Mouse (Mus musculus) MN1 (cell line): Measurements from ENCODE around the gene Uap1.
A peak's percentile ranks its signal among the peaks of the same experiment; 100 is the strongest.
"Not testable (repeated sequence)": the region's sequence is repeated elsewhere in the genome, so short reads cannot be mapped to it uniquely, and the experiment has no call there.

ENCODE experiments used
- DNase-seq: peaks from one replicate; pipeline ENCODE4 v3.0.0-alpha.2; 2016; ENCODE audit warnings: low spot score

Gene Uap1

GRCm38 (mm10) chr1:170112261-170112660 is 62.5 kb downstream of the Uap1 start:
- peak; percentile 76 for DNase-seq

- peak; percentile 61 for DNase-seq
These were observed 63.0 kb downstream of the Uap1 start for GRCm38 (mm10) chr1:170111651-170112226.

GRCm38 (mm10) chr1:170110516-170111332 is 64.0 kb downstream of the Uap1 start, which contains the start of gene Ddr2:
TSS of gene Ddr2 (minus strand) at chr1:170110762.
- peak; percentile 89 for DNase-seq

GRCm38 (mm10) chr1:170109776-170110515 is 64.8 kb downstream of the Uap1 start:
- DNase-seq, result peak; percentile 61

- not testable (repeated sequence) for DNase-seq
These were observed 71.9 kb downstream of the Uap1 start for GRCm38 (mm10) chr1:170102814-170103213.
